Mouse (Mus musculus) stomach, postnatal 0 days (tissue): ENCODE data around the gene Fam81a. TPM values are rescaled to one million over a fixed set of nuclear protein-coding genes. Genes with fewer than 3 reads are reported as not detected.

ENCODE experiments used
- ATAC-seq: fragments of 200-750 bp; cut with Nextera tagmentation; 2 replicates; pipeline ENCODE4 v1.8.0; 2017; ENCODE audit not compliant: low FRiP score, low TSS enrichment
- DNase-seq: peaks from one replicate; pipeline ENCODE4 v3.0.0-alpha.2; 2016; ENCODE audit warnings: low spot score
- H3K27ac ChIP-seq: fragments of 300-500 bp; sonication (generic); replicated peaks from 2 replicates; pipeline ENCODE4 v1.5.1; 2014; ENCODE audit warnings: mild to moderate bottlenecking, control low read depth
- H3K27me3 ChIP-seq: fragments of 300-500 bp; sonication (generic); 2 replicates; pipeline ENCODE4 v1.6.1; 2014; ENCODE audit warnings: low read length; ENCODE audit not compliant: control insufficient read depth, insufficient read depth
- H3K36me3 ChIP-seq: fragments of 300-500 bp; sonication (generic); 2 replicates; pipeline ENCODE4 v1.6.1; 2014; ENCODE audit warnings: low read length, mixed read lengths; ENCODE audit not compliant: control insufficient read depth, insufficient read depth
- H3K4me1 ChIP-seq: fragments of 300-500 bp; sonication (generic); replicated peaks from 2 replicates; pipeline ENCODE4 v1.6.1; 2014; ENCODE audit warnings: antibody characterized with exemption; ENCODE audit not compliant: control insufficient read depth, insufficient read depth
- H3K4me2 ChIP-seq: fragments of 300-500 bp; sonication (generic); replicated peaks from 2 replicates; pipeline ENCODE4 v1.6.1; 2014; ENCODE audit warnings: low read depth, mild to moderate bottlenecking, control low read depth, moderate library complexity
- H3K4me3 ChIP-seq: fragments of 300-500 bp; sonication (generic); 2 replicates; pipeline ENCODE4 v1.5.1; 2014; ENCODE audit warnings: low read depth, low read length, control low read depth
- H3K9ac ChIP-seq: fragments of 300-500 bp; sonication (generic); 2 replicates; pipeline ENCODE4 v1.6.1; 2014; ENCODE audit warnings: mild to moderate bottlenecking, low read length, control low read depth, mixed read lengths
- H3K9me3 ChIP-seq: fragments of 300-500 bp; sonication (generic); 2 replicates; pipeline ENCODE4 v1.6.1; 2016; ENCODE audit warnings: low read length; ENCODE audit not compliant: control insufficient read depth
- CTCF ChIP-seq: IDR thresholded peaks from 2 replicates; pipeline ENCODE4 v1.5.1; 2016; ENCODE audit warnings: antibody characterized with exemption, low read depth, mild to moderate bottlenecking, moderate library complexity
- EP300 ChIP-seq: optimal IDR thresholded peaks from 2 replicates; pipeline ENCODE3; 2016; ENCODE audit warnings: antibody characterized with exemption
- WGBS: fragments of 180-500 bp; shearing (Covaris S2); extraction: QIAGEN DNeasy Blood & Tissue Kit; methylation state at CpG from one replicate; pipeline ENCODE4 v1.1.7; 2014; 5-methylcytosine and 5-hydroxymethylcytosine counted together
- polyA plus RNA-seq: library from polyadenylated mRNA; unstranded; fragments of >200 nt; fragmentation: Nextera tagmentation; extraction: Ambion mirVana; gene quantifications from 2 replicates; pipeline ENCODE4 v1.2.1, GENCODE M21; 2015

The Fam81a gene
- polyA plus RNA-seq, 1 experiment from 2014 or later: 3.0 TPM

- Histone ChIP-seq H3K36me3 (no peaks in the 10 kb centered on the region), H3K4me3 (no peak overlapping the region), H3K27me3 (no peaks in the 10 kb centered on the region), H3K9ac (no peak overlapping the region), H3K27ac (peak overlapping the region; percentile 77), H3K4me1 (peaks cover 4% of the 10 kb centered on the region; the same call in 1 of the 2 replicates), H3K4me2 (no peak overlapping the region), H3K9me3 (no peaks in the 10 kb centered on the region)
- TF ChIP-seq EP300 (no peak), CTCF (no peak)
- WGBS: 34% methylated on average over 6 of the region's 6 CpGs
- no peak for ATAC-seq
- no peak for DNase-seq
Observed at GRCm38 (mm10) chr9:70048751-70049415, 93.5 kb downstream of the Fam81a start.

DNA sequence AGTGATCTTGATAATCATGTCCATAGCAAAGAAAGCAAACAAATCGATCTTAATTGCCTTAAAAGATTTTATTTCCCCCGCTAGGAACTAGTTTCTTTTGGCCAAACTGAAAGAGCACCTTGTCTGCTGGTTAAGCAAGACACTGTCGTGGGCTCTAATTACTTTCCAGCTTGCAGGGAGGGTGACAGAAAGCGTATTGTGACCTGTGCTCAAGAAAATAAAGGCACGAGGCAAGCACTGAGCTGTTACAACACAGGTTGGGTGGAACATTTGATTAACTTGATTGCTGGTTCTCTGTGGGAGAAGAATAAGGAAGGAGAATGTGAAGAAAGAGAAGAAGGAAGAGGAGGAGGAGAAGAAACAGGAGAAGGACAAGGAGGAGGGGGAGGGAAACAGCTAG, 94.1 kb downstream of the Fam81a start:
- TF ChIP-seq CTCF (no peak), EP300 (no peak)
- no peak overlapping the region for H3K4me3 ChIP-seq
- peak overlapping the region; percentile 77 for H3K27ac ChIP-seq
- 42% methylated on average over 5 of the region's 5 CpGs for WGBS
- no peak overlapping the region for H3K4me2 ChIP-seq
- ATAC-seq (no peak), DNase-seq (no peak)
- H3K4me1 ChIP-seq: peaks cover 4% of the 10 kb centered on the region; the same call in 1 of the 2 replicates
- no peaks in the 10 kb centered on the region for H3K36me3 ChIP-seq
- no peaks in the 10 kb centered on the region for H3K27me3 ChIP-seq
- no peak overlapping the region for H3K9ac ChIP-seq
- no peaks in the 10 kb centered on the region for H3K9me3 ChIP-seq

DNA sequence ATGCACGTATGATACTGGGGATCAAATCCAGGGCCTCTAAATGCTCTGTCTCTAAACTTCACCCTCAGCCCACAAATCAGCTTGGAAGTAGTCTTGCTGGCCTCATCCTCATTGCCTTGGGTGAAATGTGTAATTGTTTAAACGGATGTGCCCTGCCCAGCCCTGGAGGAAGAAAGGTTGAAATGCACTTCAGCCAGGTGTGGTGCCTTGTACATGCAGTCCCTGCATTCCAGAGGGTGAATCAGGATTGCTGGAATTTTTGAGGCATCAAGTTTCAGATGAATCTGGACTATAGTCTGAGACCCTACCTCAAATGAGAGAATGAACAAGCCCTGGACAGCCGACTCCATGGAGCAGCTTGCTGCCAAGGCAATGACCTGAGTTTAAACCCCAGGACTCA, 94.5 kb downstream of the Fam81a start:
- no peak for TF ChIP-seq CTCF
- no peak for TF ChIP-seq EP300
- ATAC-seq: peak; percentile 69
- Histone ChIP-seq H3K27me3 (no peaks in the 10 kb centered on the region), H3K4me1 (peaks cover 4% of the 10 kb centered on the region; the same call in 1 of the 2 replicates), H3K36me3 (no peaks in the 10 kb centered on the region), H3K27ac (peak overlapping the region; percentile 77), H3K9me3 (no peaks in the 10 kb centered on the region), H3K4me3 (no peak overlapping the region), H3K9ac (no peak overlapping the region), H3K4me2 (no peak overlapping the region)
- no peak for DNase-seq
- 38% methylated on average over 3 of the region's 3 CpGs for WGBS

GRCm38 (mm10) chr9:70046255-70046654, 96.1 kb downstream of the Fam81a start:
- ATAC-seq: peak; percentile 39
- TF ChIP-seq CTCF (no peak), EP300 (no peak)

GRCm38 (mm10) chr9:70044865-70045264, 97.5 kb downstream of the Fam81a start:
- WGBS: 57% methylated on average over 2 of the region's 2 CpGs
- no peak for ATAC-seq
- no peak overlapping the region for H3K27ac ChIP-seq
- no peaks in the 10 kb centered on the region for H3K9me3 ChIP-seq
- no peak for TF ChIP-seq CTCF
- no peak for TF ChIP-seq EP300
- peaks cover 4% of the 10 kb centered on the region; the same call in 1 of the 2 replicates for H3K4me1 ChIP-seq
- no peak overlapping the region for H3K9ac ChIP-seq
- no peak for DNase-seq
- no peaks in the 10 kb centered on the region for H3K27me3 ChIP-seq
- no peak overlapping the region for H3K4me3 ChIP-seq
- no peak overlapping the region for H3K4me2 ChIP-seq
- H3K36me3 ChIP-seq: no peaks in the 10 kb centered on the region

More at GRCm38 (mm10) chr9:70046255-70046654, 96.1 kb downstream of the Fam81a start:
- Histone ChIP-seq H3K9ac (no peak overlapping the region), H3K27me3 (no peaks in the 10 kb centered on the region), H3K27ac (peak overlapping the region; percentile 24; the same call in 1 of the 2 replicates), H3K9me3 (no peaks in the 10 kb centered on the region), H3K4me1 (peaks cover 4% of the 10 kb centered on the region; the same call in 1 of the 2 replicates), H3K4me2 (no peak overlapping the region), H3K4me3 (no peak overlapping the region), H3K36me3 (no peaks in the 10 kb centered on the region)
- WGBS: 63% methylated on average over 6 of the region's 6 CpGs
- no peak for DNase-seq

- DNase-seq (no peak), ATAC-seq (no peak)
- no peak for TF ChIP-seq CTCF
- TF ChIP-seq EP300: no peak
- no peak overlapping the region for H3K4me3 ChIP-seq
- no peak overlapping the region for H3K27ac ChIP-seq
- 82% methylated on average over 1 of the region's 1 CpGs for WGBS
- H3K27me3 ChIP-seq: no peaks in the 10 kb centered on the region
- no peaks in the 10 kb centered on the region for H3K36me3 ChIP-seq
- no peak overlapping the region for H3K9ac ChIP-seq
- no peaks in the 10 kb centered on the region for H3K9me3 ChIP-seq
- no peak overlapping the region for H3K4me2 ChIP-seq
- H3K4me1 ChIP-seq: no peaks in the 10 kb centered on the region
Observed at GRCm38 (mm10) chr9:70042935-70043334, 99.4 kb downstream of the Fam81a start.
